Mouse (Mus musculus): ENCODE measurements at regions not wholly inside any gene's neighbourhood (a gene's known extent, or its start where the extent isn't known, plus 50 kb on each side); places are given as distances from the start of the nearest gene placed in this dataset.
A peak's percentile ranks its signal among the peaks of the same experiment; 100 is the strongest.

DNA sequence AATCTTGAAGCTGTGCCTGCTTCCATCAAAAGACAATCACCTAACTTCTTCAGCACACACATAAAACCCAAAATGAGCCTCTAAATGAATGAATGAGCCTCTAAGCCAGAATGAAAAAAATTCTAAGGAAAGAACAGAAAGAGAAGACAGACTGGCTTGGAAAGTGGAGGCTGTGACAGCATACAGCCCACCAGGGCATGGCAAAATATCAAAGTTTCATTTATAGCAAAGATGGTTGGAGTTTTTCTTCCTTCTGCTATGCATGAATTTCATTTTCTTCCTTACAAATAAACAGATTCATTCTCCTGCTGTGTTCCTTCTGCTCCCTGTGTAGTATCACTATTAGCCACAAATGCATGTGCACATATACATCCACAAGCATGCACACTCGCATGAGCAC, 247.7 kb upstream of the Spred2 start:
- DNase-seq, result no peak

DNA sequence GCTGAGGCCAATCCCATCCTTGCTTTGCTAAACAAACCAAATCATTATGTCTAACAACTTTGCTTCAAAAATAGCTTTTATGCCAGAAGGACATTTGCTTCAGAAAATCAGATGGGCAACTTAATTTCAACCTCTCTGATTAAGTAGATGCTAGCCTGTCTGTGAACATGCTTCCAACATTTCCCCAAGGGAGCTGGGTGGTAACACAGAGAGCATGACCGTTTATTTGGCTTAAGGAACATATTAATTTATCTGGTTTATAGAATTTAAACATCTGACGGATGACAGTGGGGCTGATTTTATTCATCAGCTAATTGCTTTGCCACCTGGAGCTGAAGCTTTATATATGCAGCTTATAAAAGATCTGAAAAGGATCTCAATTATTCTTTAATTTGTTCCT, 245.1 kb upstream of the Spred2 start:
- DNase-seq, result no peak

DNA sequence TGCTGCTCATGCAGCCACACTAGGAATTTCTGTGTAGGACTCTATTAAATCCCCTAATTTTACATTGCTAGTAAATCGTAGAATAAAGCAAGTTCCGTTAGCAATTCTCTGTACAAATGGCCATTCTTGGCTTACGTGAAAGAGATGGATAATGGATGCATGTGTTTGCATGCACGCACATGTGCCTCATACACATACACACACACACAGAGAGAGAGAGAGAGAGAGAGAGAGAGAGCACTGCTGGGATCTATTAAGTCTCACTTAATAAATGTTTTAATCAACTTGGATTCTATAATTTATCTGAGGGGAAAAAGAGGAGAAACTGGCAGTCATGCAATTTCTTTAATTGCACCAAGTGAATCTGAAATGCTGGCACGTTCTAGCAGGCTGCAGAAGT, 244.5 kb upstream of the Spred2 start:
- DNase-seq, result no peak

DNA sequence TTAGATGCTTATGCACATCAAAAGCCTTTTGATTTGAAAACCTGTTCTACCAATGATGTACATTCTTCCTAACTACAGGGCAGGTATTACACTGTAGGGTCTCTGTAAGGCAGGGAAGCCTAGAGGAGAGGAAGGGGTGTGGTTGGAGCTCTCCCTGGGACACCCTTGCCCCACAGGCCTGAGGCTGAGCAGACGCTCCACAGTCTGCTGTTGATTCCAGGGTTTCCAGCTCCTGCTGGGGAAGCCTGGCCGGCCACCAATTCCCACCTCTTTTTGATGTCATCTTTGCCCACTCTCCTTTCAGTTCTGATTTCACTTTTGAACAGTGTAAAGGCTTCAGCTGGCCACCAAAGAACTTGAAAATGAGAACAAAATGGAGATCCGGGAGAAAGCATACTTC, 223.0 kb upstream of the Spred2 start:
- DNase-seq, result no peak

DNA sequence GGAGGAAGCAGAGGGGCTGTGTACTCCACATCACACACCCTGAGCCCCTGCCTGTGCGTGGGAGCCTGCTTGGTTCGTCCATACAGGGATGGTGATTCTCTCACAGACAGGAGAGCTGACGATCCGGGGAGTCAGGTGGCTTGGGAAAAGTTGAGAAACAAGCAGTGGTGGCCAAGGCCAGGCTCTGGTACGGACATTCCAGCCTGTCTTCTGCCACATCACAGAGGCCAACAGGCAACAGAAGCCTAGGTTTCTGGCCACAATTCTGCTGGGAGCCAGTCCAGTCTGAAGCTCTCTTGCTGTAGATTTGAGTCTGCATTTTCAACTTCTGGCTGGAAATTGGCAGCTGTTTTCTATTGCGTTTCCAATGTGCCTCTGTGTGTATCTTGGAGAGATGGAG, 215.4 kb upstream of the Spred2 start:
- DNase-seq, result no peak

DNA sequence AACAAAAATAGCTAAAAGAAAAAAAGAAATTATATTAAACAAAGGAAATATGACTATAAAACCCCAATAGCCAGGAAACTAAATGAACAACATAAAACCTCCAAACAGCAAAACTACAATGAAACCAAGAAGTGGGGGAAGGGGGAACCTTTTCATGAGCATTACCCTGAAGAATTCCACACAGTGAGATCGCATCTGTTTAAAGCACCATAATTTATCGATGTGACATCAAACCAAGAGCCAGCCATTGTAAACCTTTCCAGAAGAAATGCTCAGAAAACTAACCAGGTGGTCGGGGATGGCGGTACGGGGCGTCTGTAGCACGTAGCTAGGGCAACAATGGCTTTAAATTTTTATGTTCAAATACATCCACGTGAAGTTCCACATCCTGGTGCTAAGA, 214.8 kb upstream of the Spred2 start:
- no peak for DNase-seq

DNA sequence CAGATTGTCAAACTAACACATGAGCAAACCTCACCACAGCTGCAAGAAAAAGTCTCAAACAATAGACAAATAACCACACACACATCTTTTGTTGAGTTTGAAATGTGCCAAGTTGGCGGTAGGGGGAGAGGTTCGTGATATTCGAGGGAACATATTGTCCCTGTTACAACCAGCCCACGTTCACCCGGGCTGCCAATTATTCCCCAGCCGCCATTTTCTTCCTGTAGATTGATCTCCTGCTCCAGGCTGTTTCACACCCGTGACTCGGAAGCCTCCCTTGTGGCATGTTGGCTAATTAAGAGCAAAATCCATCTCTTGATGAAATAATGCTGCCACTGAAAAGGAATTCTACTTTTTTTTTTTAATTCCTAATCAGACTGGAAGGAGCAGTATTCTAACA, 211.1 kb upstream of the Spred2 start:
- DNase-seq, result no peak

DNA sequence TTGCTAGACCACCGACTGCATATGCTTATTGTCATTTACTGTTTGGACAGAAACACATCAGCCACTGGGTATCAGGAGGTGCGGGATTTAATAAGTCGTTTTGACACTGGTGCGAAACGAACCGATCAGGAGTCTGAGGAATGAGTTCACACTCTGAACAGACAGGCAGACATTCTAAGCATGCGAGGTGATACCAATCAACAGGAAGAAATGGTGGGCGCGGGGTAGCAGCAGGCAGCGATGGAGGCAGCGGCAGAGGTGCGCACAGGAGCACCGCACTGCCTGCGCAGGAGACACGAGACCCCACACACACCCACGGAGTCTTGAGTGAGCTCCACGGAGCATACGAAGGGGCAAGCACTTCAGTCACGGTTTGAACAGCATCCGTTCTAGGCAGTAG, 210.6 kb upstream of the Spred2 start:
- no peak for DNase-seq

DNA sequence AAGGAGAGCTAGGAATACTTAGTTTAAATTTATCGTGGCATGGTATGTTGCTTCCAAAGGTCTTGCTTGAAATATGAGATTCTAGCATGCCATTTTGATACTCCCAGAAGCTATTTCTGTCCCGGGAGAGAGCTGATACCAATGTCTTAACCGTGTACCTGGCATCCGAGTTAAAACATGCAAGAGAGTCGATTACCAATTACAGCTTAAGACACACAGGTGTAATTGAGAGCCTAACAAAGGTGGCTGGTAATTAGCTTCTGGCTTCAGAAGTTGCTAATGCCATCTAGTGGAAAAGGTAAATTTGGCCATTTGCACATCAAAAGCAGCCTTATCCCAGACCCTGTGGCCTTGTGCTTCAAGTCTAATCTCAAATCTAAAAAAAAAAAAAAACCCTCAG, 210.0 kb upstream of the Spred2 start:
- no peak for DNase-seq

DNA sequence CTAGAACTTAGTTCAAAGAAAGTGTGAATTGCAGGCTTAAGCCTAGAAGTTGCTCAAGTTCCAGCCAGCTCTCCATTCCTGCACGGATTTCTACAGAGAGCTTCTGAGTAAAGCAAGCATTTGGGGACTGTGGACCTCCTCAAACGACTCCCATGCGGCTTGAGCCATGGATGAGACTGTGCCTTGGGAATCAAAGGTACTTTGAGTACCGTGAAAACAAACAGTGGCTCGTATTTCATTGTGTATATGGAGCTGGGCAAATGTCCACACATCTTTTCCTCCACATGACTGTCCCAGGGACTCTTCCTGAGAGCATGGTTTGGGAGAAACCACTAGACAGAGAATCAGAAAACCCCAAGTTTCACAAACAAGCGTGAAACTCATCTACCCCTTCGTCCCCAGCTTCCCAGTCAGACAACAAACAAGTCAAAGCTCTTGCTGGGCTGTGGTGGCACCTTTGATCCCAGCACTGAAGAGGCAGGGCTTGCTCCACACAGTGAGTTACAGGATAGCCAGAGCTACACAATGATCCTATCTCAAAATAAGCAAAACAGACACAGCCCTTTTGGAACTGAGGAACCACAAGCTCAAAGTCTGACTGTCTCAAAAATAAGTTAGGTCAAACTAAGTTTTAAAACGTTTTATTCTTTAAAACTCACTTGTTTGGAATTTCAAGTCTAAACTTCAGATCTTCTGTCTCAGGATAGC, 209.1 kb upstream of the Spred2 start:
- DNase-seq, result no peak

DNA sequence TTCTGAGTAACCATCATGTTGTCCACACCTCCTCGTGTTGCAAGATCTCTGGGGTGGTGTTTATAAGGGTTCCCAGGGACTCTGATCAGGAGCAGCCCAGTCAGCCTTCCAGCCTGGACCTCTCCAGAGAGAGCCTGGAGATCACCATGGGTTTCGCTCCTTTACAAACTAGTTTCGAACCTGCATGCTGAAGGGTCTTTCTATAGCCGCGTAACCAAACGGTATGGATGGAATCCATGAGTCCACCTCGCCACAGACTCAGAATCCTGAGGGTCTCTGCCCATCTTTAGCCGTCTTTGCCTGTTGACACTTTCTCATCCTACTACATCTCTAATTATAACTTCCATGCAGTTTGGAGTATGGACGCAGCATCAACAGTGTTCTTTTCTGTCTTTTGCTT, 206.0 kb upstream of the Spred2 start:
- DNase-seq, result no peak

DNA sequence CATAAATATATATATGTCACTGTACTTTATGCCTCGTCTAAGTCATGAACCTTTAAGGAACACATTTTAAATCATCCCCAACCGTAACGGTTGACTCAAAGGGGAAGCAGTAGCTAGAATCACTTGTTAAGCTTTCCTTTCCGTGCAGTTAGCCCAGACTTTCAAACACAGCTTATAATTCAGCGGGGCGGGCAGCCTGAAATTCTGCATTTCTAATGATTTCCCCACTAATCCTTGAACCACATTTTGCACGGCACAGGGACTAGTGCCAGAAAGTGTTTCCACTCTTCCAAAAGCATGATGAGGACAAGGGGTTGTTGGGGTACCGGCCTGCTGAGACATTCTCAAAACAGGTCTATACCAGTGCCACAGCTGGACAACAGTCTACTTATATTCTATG, 195.1 kb upstream of the Spred2 start:
- no peak for DNase-seq

DNA sequence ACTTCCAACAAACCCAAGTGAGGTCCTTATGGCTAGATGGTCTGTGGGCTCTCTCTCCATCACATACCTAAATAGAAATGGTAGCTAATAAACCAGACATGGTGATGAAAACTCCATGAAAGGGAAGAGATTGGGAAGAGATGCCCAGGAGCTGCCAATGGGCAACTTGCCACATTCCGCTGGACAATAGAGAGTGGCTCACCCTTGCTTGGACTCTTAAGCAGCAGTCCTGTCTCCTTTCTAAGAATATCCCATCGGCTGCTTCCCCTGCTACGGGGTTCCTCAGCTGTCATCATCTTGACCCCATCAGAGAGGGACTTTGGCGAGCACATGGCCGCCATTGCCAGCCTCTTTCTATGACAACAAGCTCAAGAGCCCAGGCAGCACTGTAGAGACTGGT, 193.4 kb upstream of the Spred2 start:
- no peak for DNase-seq

DNA sequence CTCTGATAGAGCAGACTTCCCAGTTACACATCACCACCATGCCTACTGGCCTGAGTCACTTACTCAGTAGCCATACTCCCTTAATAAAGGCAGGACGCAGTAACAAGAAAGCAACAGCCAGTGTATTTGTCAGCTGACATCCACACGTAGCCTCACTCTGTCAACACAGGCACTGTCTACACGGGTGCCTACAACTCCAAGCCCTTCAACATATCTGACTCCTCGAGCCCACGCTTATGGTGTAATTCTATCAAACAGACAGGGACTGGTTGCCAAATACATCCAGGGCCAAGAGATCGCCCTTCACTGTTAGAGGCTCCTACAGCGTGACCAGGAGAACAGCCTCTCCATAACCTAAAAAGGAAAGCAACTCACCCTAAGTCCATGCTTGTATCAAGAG, 188.1 kb upstream of the Spred2 start:
- no peak for DNase-seq

DNA sequence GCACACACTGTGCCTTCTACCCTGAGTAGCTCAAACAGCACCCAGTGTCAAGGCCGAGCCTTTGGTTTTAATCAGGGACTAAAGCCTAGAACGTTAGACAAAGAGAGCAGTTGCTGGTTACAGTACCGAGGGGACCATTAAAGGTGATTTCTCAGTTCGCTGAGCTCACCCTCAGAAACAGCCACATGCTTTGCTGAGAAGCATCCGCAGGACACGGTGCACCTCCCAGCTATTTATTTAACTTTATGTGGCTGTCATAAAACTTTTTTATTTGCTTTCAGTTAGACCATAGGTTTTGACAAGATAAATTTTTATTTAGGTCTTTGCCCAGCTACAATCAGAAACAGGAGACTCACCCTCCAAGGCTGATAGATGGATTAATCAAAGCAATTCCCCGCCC, 187.2 kb upstream of the Spred2 start:
- no peak for DNase-seq

DNA sequence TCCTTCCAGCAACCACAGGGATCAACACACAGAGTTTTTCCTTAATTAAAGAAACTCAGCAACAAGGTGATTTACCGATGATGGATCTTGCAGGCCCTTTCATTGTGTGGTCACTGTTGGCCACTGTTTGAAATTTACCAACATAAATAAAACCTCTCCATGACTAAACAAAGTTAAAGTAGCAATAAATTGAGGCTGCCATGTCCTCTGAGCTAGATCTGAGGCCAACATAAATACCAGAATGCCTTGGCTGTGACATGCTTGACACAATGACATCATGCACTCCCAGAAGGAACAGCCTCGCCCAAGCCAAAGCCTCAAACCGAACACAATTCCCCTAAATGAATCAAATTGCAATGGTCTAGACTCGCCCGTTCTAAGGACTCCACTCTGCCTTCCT, 186.8 kb upstream of the Spred2 start:
- DNase-seq, result peak; percentile 41

DNA sequence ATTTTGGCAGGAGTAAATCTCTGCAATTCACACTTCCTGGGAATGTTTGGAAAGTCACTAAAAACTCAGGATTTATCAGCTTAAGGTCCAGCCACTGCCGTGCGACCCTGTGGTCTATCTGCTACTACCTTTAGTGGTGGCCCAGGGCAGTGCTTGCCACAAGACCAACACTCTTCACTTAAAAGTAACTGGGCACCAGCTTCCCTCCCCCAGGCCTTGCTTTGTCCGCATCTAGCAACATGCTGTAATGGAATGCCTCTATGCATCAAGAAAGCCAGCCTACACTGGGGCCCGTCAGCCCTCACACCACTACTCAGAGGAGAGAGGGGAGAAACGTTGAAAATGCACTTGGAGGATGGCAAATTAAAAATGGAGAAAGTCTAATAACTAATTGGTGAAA, 186.4 kb upstream of the Spred2 start:
- no peak for DNase-seq

DNA sequence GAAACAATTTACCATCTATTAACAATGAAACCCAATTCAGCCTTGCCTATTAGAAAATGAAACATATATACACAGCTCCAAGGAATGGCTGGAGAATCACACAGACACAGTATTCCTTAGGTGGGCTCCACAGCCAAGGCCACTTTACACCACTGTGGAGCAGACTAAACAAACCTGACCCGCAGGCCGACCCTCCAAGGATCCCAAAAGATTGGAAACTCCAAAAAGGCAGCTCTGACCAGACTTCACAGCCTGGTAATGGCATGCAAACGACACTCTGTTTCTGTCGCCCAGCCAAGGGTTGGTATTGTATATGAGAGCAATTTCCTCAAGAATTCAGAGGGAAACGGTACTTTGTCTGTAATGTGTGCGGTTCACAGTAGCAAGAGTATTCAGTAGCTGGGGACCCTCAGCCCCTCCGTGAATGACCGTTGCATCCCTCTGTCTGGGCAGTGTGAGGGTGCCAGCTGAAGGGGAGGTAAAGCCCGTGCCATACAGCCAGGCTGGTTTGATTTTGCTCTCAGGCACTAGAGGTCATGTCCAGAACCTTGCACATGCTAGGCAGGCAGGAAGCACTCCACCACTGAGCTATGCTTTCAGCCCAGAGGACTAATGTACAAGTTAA, 184.5 kb upstream of the Spred2 start:
- DNase-seq, result no peak

DNA sequence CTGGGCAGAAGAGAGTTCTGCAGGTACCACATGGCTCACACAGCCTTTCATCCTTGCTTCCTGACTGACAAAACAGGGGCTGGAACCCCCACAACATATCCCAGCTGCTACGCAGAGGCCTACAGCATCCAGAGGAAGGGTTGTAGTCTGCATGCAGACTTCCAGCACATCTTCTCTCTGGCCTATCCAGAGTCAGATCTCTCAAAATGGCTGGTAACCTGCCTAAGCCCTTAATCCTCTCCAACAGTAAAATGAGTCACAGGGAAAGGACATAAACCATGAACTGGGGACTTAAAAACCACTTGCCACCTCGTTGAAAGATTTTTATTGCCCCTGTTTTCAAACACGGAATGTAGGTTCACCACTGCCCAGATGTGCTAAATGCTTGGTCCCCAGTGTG, 183.6 kb upstream of the Spred2 start:
- no peak for DNase-seq

DNA sequence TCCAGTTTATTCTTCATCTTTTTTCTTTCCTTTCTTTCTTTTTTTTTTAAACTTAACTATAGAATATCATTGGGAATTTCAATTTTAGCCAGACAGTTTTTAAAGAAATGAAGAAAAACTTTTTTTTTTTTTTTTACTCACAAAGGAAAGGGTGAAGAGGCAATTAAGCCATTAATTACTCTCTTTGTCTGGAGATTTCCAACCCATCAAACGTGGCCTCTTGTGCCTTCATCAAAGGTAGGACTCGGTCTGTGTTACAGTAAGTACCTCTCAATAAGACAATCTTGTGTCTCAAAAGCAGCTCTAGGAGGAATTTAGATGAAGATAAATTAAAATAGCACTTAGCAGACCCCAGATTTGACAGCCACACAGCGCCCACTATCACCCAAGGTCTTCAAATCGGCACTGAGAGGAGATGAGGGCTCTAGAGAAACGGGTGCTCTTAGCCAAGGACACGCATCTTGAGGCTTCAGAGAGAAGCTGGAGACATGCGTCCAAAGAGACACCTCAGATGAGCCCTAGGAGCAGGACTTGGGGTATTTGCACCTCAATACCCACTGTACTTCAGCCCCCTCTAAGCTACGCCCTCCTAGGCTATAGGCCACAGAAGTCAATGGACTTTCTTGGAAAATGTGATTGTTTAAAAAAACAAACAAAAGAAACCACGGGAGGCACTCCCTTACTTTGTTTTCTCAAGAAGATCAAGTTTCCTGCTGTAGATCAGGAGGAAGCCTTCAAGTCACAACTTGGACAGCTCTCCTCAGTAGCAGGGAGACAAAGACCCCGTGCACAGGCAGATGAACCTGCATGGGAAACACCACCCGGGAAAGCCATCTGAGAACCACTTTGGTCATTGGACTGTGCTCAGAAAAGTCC, 176.8 kb upstream of the Spred2 start:
- no peak for DNase-seq

DNA sequence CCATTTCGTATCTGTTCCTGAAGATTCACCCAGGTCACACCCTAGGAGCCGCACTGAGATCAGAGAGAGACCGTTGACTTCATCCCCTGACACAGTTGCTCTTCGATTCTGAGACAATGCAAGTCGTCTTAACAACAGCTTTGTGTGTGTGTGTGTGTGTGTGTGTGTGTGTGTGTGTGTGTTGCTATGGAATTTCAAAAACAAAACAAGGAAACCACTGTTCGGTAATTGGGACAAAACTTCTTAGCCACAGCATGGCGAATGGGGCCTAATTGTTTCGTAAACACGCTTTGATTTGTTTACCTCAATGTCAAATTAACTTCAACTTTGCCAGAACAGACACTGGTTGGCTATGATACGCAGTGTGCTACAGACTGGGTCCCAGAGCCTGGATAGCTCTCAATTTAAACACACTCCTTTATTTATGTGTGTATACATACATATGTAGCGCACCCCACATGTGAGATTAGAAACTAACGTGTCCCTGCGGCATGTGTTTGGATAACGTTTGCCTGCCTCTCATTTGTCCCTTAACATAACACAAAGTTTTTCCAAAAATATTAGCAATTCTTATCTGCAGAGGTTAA, 176.1 kb upstream of the Spred2 start:
- DNase-seq, result no peak

DNA sequence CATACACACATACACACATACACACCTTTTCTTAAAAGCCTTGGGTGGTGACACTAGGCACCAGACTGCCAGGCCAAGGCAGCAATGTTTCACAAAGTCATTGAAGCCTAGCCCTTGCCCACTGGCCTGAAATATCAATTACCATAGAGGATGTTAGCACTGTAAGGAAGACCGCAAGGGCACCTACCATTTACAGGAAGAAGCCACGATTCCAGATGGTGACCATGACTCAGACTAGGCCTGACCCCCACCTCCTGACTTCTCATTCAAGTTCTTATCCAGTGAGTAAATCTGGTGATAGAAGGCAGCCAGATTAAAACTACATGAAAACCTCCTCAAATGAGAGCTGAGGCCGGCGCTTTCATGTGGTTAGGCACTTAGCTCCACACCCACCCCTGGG, 165.3 kb upstream of the Spred2 start:
- no peak for DNase-seq

Measured in adrenal gland, postnatal 10 days (tissue).